Mouse (Mus musculus) cerebellum, adult 2 months (tissue): Measurements from ENCODE around the gene Arhgef2.

Source experiments
- CTCF ChIP-seq: fragments of 200-500 bp; IDR thresholded peaks from 2 replicates; pipeline ENCODE4 v1.5.1; 2011; ENCODE audit warnings: low read depth, mild to moderate bottlenecking, control low read depth, low read length, moderate library complexity, borderline replicate concordance; ENCODE audit not compliant: insufficient read depth
- POLR2A ChIP-seq: fragments of 200-500 bp; IDR thresholded peaks from 2 replicates; pipeline ENCODE4 v1.6.1; 2011; ENCODE audit warnings: low read length, control low read depth, borderline replicate concordance; ENCODE audit not compliant: insufficient read depth

GRCm38 (mm10) chr3:88572835-88573234 is 32.9 kb upstream of the Arhgef2 start:
- no peak for TF ChIP-seq POLR2A
- no peak for TF ChIP-seq CTCF
